Mouse (Mus musculus): Measurements from ENCODE around the gene Lmln. TPM values are rescaled to one million over a fixed set of nuclear protein-coding genes. Genes with fewer than 3 reads are reported as not detected.
"Not testable (repeated sequence)": the region's sequence is repeated elsewhere in the genome, so short reads cannot be mapped to it uniquely, and the experiment has no call there.

Gene Lmln
- total RNA-seq, 2 experiments from 2014 or later, result 1.8 to 3.2 TPM

DNA sequence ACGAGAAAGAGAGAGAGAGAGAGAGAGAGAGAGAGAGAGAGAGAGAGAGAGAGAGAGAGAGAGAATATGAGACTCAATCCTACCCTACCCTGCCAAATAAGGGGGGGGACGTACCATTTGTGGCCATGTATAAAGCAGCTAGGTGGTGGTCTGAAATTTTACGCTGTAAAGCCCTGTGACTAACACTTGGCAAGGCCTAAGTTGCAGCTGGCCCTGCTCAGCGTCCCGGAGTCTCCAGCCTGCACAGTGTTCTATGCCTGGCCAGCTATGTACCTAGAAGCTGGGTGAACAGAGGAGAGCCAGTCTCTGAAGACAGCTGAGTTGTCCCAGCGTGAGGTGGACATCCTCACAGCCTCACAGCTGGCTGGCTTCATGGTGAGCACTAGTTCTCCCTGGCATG is 64.7 kb downstream of the Lmln start:
- DNase-seq, result peak in 1 of 2 experiments; percentile 2

DNA sequence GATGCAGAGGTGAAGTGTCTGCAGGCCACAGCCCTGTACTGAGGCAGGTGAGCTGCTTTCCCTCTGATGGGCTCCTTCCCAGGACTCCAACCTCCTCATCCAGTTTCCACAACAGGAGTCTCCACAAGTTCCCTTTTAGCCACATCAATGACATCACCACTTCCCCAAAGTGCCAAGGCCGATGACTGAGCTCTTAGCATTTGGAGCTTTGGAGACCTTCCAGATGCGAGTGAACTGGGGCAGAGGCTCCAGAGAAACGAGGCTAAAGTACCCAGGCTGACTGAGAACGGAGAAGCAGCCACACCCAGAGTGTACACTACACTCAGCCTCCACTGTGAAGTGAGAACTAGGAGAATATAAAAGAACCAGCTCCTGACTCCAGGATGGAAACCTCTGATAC is 68.4 kb downstream of the Lmln start:
- intact Hi-C loops (cut with DNase I), result no loop called here
- DNase-seq, result peak; percentile 7 to 36

More for the DNA sequence above, 64.7 kb downstream of the Lmln start:
- intact Hi-C loops (cut with DNase I), result no loop called here

DNA sequence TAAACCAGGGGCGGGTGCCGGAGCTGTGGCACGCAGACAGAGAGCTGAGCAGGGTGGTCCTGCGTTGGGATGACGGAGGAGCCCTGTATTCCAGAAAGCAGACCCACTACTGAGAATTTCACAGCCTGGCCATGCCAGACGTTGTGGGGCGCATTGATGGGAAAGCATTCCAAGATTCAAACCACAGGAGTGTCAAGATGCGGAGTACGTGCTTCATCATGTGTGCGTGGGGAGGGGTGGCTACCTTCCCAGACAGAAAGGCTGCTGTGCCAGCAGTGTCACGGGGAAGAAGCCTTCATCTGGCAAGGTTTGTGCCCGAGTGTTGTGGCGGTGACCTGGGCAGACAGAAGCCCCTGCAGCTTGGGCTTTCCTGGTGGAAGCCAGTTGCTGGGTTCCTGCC is 70.9 kb downstream of the Lmln start:
- no peak for DNase-seq
- intact Hi-C loops (cut with DNase I), result no loop called here

DNA sequence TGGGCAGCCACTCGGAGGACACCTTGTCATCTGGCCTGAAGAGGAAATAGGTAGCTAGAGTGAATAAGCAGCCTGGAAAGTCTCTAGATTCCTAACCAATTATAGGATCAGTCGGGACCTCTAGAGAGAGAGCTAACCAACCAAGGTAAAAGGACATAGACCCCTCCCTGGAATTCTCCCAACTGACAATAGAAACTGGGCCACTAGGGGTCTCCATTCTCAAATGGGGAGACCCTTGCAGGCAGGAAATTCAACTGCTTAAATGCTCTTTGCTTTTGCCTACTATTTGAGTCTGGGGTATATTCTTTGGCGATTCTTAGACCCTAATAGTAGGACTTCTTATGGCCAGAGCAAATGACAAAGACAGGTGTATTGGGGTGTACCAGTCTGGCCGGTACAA is 72.8 kb downstream of the Lmln start:
- no peak for DNase-seq
- intact Hi-C loops (cut with DNase I), result no loop called here

DNA sequence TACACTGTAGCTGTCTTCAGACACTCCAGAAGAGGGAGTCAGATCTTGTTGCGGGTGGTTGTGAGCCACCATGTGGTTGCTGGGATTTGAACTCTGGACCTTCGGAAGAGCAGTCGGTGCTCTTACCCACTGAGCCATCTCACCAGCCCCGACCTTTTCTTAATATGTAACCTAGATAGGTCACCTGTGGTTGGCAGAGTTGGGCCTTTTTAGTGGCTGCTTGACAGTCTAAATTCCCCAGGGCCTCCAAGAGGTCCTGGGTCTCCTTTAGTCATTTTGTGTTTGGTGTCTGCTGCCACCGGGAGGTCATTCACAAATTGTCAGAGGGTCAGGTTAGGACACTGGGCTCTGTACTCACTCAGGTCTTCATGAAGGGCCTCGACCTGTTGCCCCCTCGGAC is 76.7 kb downstream of the Lmln start:
- intact Hi-C loops (cut with DNase I); DNase-seq: not testable (repeated sequence)

DNA sequence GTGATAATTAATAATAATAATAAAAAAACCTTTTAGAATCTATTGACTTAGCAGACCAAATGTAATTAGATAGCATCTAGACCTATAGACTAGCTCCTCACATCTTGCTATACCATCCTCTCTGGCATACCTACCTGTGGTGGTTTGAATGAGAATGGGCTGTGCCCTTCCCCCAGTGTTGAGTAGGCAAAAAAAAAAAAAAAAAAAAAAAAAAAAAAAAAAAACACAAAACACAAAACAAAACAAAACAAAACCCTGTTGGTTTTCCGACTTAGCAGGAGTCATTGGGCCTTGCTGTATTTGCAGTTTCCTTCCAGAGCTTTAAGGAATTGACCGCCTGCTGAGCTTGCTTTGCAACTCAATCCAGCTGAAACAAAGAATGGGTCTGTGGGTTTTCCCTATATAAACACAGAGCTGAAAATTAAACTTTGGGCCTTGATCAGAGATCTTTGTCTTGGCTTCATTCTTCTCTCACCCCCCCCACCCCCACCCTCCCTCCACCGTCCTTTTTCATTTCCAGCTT is 79.5 kb downstream of the Lmln start:
- no peak for DNase-seq
- intact Hi-C loops (cut with DNase I), result no loop called here

DNA sequence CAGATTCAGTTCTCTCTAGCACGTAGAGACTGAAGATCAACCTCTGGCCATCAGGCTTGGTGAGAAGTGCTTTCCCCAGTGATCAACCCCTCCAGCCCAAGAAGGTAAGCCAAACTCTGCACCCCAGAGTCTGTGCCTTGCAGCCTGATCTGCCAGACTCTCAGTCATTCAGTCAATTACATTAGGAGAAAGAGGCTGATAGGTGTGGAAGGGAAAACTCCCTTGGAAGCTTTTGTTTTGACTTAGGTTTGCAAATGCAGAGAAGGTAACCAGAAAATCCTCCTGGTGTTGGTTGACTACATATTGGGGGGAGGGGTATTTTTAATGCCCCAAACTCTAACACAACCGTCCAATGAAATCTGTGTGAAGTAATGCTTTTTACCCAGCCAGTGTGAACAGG is 81.1 kb downstream of the Lmln start:
- intact Hi-C loops (cut with DNase I), result no loop called here
- DNase-seq, result no peak

DNA sequence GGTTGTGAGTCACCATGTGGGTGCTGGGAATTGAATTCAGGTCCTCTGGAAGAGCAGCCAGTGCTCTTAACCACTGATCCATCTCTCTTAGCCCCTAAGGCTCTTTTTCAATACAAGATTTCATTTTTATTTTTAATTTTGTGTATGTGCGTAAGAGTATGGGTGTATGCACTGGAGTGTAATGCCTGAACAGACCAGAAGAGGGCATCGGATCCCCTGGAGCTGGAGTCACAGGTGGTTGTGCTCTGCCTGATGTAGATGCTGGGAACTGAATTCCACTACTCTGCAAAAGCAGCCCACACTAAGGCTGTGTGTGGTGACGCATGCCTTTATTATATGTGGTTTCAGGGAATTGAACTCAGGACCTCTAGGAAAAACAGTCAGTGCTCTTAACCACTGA is 83.9 kb downstream of the Lmln start:
- intact Hi-C loops (cut with DNase I), result no loop called here
- DNase-seq, result no peak

DNA sequence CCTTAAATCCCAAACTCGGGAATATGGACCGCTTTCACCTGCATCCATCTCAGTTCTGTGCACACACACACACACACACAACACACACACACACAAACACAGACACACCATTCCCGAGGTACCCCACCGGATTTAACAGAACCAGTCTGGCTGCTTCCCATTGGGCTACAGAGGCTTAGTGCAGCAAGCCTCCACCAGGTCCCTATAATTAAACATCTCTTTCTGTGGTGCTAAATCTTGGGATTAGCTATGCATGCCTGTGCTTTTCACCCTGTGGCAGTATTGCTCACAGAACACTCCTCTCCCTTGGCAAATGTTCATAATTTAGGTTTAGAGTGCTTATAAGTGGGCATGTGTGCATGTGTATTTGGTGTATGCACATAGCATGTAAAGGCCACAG is 85.8 kb downstream of the Lmln start:
- intact Hi-C loops (cut with DNase I), result no loop called here
- no peak for DNase-seq

DNA sequence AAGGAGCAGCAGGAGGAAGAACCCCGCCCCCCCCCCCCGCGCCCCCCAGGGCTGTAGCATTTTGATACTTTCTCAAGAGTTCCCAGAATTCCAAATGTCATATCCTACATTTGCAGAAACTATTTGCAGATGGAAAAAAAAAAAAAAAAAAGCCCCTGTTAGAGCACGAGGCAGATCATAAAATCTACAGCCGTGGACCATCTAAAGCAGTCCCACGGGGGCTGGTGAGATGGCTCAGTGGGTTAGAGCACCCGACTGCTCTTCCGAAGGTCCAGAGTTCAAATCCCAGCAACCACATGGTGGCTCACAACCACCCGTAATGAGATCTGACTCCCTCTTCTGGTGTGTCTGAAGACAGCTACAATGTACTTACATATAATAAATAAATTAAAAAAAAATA is 88.6 kb downstream of the Lmln start:
- DNase-seq; intact Hi-C loops (cut with DNase I): not testable (repeated sequence)

DNA sequence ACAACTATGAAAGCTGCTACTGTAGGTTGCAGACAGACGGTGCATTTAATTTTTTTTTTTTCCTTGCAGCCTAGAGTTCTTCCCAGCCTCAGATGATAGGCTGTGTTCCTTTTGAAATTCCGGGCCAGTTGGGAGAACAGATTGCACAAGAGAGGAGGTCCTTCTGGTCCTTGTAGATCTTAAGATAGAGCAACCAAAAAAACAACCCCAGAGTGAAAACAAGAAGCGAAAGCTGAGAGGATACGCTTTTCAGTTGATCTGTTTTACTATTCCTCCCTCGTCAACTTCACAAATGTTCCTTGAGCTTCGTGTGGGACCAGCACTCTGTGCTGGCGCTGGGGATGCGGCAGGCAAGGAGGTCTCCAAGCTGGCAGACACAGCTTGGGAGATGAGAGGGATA is 89.2 kb downstream of the Lmln start:
- no peak for DNase-seq
- intact Hi-C loops (cut with DNase I), result no loop called here

DNA sequence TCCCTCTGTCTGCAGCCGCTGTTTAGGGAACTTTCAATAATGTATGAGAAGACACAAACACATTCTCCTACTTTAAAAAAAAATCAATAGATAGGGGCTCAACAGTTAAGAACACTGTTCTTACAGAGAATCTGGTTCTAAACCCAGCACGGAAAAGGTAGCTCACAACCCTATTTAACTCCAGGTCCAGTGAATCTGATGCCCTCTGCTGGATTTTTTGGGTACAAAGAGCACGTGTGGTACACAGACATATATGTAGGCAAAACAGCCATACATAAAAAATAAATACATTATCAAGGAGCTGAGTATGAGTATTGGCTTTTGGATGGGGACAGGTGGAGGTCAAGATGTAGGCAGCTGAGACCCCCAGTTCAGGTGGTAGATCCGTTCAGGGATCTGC is 92.7 kb downstream of the Lmln start:
- intact Hi-C loops (cut with DNase I), result loop anchor here (2.0 to 5.0 kb wide), 2 partner anchors 132 to 343 kb away; partner anchors contain the start of gene Smbd1
- DNase-seq, result peak in 1 of 2 experiments; percentile 18

DNA sequence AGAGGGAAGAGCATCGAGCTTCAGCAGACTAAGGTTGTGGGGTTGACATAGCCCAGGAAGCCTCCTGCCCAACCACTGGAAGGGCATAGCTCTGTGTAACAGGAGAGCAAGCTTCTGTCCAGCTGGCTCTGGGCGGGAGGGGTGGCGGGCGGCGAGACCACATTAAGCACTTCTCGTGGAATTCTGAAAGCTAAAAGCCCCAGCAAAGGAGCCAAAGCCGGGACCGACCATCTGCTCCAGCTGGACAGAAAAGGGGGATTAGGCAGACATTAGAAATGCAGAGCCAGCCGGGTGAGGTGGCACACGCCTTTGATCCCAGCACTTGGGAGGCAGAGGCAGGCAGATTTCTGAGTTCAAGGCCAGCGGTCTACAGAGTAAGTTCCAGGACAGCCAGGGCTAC is 95.7 kb downstream of the Lmln start:
- no peak for DNase-seq
- intact Hi-C loops (cut with DNase I), result loop anchor here (5.0 kb wide), 1 partner anchor 346 kb away; the partner anchor contains the start of gene Smbd1

DNA sequence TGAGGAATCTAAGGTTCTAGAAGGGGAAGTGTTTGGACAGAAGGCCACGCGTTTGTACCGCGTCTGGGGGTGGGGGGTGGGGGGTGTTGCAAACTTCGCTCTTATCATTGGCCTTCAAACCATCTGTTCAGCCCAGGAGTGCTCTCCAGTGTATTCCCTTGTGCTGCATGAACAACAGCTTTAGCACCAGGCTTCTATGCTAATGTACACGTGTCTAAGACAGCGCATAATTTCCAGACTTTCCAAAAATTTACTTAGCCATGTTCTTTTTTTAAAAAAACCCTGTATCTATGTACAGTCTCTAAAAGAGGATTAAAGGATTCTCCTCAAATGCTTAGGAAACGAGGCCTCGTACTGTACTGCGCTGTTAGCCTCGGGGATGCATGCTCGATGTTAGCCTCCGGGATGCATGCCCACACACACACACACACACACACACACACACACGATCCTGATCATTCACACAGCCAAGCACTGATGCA is 96.3 kb downstream of the Lmln start:
- DNase-seq, result no peak
- intact Hi-C loops (cut with DNase I), result loop anchor here (5.0 kb wide), 1 partner anchor 346 kb away; the partner anchor contains the start of gene Smbd1

DNA sequence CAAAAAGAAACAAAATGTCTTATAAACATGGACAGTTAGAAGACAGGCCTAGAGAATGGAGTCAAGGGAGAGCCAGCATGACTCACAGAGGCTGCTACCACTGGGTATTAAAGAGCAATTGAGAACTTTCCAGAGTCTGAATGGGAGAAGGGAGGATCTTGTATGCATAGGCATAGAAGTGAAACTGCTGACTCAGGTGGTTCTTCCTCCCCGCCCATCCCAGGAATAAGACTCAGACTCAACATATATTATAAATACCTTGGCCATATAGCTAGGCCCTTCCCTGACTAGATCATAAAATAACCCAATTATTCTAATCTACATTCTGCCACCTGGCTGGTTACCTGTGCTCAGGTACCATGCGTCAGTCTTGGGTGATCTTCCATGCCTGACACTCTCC is 97.0 kb downstream of the Lmln start:
- intact Hi-C loops (cut with DNase I), result loop anchor here (5.0 kb wide), 1 partner anchor 347 kb away; the partner anchor contains the start of gene Smbd1
- DNase-seq, result no peak

DNA sequence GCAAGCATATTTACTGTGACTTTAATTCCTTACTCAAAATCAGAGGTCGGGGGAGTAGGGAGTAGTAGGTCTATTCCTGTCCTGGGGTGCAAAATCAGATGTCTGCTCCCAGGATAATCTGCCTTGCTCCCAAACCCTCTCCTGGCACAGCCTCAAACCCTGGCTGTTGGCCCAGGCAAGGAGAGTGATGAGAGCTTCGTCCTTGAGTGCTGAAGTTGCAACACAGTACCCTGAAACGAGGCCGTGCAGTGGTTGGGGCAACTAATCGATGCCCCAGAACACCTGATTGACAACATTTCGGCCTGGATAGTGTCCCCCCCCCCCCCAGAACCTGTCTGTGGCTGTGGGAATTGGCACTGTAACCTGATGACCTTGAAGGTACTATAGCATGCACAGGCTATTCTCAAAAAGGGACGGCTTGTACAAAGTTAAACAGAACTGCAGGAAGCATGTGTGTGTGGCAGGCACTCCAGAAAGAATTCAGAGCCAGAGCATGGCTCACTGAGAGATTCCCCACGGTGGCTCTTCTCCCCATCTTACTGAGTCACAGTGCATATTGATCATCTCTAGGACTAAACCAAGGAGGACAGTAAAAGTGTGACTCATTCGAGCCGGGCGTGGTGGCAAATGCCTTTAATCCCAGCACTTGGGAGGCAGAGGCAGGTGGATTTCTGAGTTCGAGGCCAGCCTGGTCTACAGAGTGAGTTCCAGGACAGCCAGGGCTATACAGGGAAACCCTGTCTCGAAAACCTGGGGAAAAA is 101.2 kb downstream of the Lmln start:
- DNase-seq, result peak; percentile 54
- intact Hi-C loops (cut with DNase I), result no loop called here

DNA sequence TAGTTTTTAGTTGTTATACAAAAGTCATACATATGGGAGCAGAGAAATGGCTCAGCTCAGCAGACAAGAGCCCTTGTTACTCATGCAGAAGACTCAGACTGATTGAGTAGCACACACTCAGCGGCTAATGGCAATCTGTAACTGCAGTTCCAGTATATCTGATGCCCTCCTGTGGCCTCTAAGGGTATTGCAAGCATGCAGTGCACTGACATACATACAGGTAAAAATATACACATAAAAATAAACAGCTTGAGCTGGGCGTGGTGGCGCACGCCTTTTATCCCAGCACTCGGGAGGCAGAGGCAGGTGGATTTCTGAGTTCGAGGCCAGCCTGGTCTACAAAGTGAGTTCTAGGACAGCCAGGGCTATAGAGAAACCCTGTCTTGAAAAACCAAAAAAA is 104.0 kb downstream of the Lmln start:
- intact Hi-C loops (cut with DNase I), result not testable (repeated sequence)
- peak in 1 of 2 experiments; percentile 35 for DNase-seq

DNA sequence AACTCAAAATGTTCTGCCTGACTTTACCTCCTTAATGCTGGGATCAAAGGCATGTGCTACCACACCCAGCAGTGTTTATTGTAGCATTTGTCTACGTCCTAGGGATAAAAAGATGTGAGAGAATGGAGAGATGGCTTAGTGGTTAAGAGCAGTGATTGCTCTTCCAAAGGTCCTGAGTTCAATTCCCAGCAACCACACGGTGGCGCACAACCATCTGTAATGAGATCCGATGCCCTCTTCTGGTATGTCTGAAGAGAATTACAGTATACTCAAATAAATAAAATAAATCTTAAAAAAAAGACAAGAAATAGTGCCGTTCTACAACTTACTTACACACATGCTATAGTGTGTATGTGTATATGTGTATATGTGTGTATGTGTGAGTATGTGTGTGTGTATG is 105.2 kb downstream of the Lmln start:
- intact Hi-C loops (cut with DNase I), result no loop called here
- DNase-seq, result no peak

DNA sequence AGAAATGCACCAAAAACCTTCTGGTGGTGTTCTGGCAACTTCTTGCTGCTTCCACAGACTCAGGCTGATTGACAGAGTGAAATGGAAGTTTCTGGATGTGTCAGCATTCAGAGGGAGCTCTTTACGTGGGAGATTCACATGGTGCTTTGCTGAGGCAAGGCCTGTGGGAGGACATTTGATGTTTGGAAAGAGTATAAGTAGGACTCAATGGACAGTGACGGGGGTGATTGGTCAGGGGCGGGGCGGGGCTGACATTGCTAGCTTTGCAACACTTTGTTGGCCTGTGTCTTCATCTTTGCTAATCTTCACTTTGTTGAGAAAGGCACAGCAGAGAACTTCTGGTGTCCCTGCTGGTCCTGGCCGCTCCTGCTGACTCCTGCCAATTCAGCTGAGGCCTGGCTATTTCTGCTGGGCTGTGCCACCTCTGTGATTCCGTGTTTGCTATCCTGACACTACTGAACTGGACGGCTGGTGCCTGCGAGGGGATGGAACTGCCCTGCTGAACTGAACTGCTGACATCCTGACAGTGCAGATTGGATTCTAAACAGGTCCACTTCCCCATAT is 107.2 kb downstream of the Lmln start:
- DNase-seq, result no peak
- intact Hi-C loops (cut with DNase I), result no loop called here

DNA sequence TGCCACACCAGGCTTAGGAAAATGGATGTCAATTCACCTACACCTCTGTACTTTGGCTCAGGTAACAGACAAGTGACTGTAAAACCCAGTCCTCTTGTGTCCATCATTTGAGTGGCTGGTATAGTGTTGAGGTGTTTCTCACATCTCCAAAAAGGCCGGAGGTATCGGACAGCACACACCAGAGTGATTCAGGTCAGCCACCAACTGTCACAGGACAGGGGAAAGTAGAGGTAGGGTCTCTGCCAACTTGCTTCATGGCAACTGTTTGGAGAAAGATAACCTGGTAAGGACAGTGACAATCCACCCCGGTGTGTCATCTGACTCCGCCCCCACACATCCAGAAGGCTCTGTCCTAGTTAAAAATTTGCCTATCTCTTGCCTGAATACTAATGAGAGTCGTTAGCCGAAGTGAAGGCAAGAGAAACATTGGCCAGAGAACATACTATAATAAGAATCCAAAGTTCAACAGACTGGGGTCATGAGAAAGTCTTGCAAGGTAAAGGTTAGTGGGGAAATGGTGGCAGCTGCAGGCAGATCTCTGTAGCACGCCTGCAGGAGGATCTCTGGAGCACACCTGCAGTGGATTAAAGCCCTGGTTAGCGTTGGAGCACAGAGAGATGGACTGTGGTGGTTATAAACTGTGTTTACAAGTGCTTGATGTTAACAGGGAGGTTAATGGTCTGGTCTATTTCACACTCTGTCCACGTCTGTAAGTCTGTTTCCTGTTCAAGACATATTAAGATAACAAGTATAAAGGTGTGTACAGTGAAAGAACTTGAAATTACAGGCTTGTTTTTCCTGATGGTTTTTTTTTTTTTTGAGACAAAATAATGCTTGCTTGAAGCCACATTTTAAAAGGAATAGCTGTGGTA is 108.6 kb downstream of the Lmln start:
- DNase-seq, result no peak
- intact Hi-C loops (cut with DNase I), result no loop called here

DNA sequence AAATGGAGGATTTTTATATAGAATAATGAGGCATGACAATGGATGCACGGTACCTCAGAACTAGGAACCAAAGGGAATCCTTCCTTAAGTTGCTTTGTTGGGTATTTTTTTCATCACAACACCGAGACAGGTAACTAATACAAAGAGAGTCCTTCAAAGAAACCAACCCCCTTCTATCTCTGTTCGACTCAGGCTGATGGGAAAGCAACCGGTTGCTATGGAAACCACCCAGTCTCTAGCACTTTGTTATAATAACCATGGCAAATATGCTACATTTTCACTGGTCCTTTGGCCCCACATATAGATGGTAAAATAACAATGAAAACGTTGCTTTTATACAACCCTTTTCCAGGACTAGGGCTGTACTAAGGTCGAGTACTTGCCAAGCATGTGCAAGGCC is 109.5 kb downstream of the Lmln start:
- intact Hi-C loops (cut with DNase I), result no loop called here

More for the DNA sequence above, 109.5 kb downstream of the Lmln start:
- no peak for DNase-seq

Measured in heart, postnatal 36 days (tissue).